Mouse (Mus musculus): ENCODE results near the gene Gsk3a. TPM values are rescaled to one million over a fixed set of nuclear protein-coding genes. Genes with fewer than 3 reads are reported as not detected.
A peak's percentile ranks its signal among the peaks of the same experiment; 100 is the strongest.
"Not testable (repeated sequence)": the region's sequence is repeated elsewhere in the genome, so short reads cannot be mapped to it uniquely, and the experiment has no call there.

The Gsk3a gene
- polyA plus RNA-seq, 1 experiment = 87.3 TPM

DNA sequence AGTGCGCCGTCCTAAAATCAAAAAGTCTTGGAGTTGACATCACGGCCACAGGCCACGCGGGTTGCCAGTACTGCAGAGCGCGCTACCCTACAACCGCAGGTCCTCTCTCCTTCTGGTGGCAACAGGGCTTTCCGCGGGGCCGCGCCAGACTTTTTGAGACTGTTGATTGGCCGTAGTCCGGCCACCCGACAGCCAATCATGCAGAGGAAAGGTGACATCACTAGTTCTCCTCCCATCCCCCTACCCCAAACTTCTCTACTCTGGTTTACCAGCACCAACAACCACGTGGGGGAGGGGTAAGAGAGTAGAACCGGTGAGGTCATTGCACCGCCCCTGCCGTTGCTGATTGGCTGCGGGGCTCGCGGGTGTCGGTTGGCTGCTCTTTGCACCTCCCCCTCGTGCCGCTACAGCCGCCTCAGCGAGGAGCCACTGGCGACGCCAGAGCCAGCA is 29.7 kb upstream of the Gsk3a start, which contains the start of gene Cic:
Gene Cic, plus strand, starts transcription at position 404 of the 450 bp plus-strand sequence.
- no peaks in the 10 kb centered on the region for H3K36me3 ChIP-seq (ENCODE audit: control insufficient read depth, insufficient read depth)
- peak; percentile 71 for TF ChIP-seq MAX (IDR thresholded peaks at IDR 0.05)
- peak; percentile 64 for TF ChIP-seq USF1 (IDR thresholded peaks at IDR 0.05; ENCODE audit: low read depth)
- no peak for TF ChIP-seq MYOD1 (IDR thresholded peaks at IDR 0.05; ENCODE audit: control insufficient read depth, insufficient read length, low read depth)
- H3ac ChIP-seq (ENCODE audit: control insufficient read depth, insufficient read length, low read depth) = peak within 1 kb of the TSS; percentile 77

DNA sequence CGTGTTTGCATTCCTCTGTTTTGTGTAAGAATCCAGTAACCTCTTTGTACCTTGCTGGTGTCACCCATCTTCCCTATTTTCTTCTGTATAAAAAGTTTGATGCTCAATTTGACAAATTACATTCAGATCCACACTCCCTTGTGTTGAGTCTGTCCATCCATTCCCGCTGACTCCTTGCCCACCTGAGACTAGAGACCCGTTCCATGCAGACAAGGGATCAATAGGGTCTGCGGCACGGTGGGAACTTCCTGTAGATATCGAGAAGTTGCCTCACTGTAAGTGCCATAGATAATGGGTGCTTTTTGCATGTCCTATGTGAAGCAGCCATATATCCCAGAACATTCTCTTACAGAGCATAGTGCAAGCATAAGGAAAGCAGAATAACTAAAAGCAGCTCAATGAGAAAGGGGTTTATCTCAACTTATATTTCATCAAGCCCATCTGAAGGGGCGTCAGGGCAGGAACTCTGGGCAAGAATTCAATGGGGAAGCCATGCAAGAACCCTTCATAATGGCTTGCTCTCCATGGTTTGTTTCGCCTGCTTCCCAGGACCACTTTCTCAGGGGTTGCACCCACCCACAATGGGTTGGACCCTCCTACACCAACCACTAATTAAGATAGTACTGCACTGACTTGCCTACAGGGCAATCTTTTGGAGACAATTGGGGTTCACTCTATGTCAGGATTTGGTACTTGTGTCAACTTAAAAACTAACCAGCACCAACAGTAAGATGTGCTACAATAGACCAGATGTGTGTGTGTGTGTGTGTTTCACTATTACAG is 28.7 kb upstream of the Gsk3a start:
- H3K27me3 ChIP-seq (ENCODE audit: control insufficient read depth, insufficient read depth, insufficient read length) = no peaks in the 10 kb centered on the region
- no peak overlapping the region for H3K4me3 ChIP-seq (ENCODE audit: insufficient read depth, poor library complexity, severe bottlenecking)
- H3K79me3 ChIP-seq (ENCODE audit: low read depth) = peaks cover 3% of the 10 kb centered on the region
- TF ChIP-seq CTCF (IDR thresholded peaks at IDR 0.05; ENCODE audit: control insufficient read depth, insufficient read depth, insufficient read length) (no peak), MYOG (IDR thresholded peaks at IDR 0.05; ENCODE audit: control insufficient read depth, extremely low read depth, insufficient read length) (no peak), CEBPB (IDR thresholded peaks at IDR 0.05; ENCODE audit: low read depth) (no peak), USF1 (IDR thresholded peaks at IDR 0.05; ENCODE audit: low read depth) (no peak), MYOD1 (IDR thresholded peaks at IDR 0.05; ENCODE audit: control insufficient read depth, insufficient read length, low read depth) (no peak), MAX (IDR thresholded peaks at IDR 0.05) (no peak), FOSL1 (IDR thresholded peaks at IDR 0.05; ENCODE audit: insufficient read depth, low read length, poor library complexity, severe bottlenecking) (no peak)
- H3K79me2 ChIP-seq (ENCODE audit: control insufficient read depth, insufficient read depth) = no peaks in the 10 kb centered on the region
- H3K36me3 ChIP-seq (ENCODE audit: control insufficient read depth, insufficient read depth) = no peaks in the 10 kb centered on the region
- no peak overlapping the region for H3ac ChIP-seq (ENCODE audit: control insufficient read depth, insufficient read length, low read depth)

More for the DNA sequence above, 29.7 kb upstream of the Gsk3a start, which contains the start of gene Cic:
- Histone ChIP-seq H3K27me3 (ENCODE audit: control insufficient read depth, insufficient read depth, insufficient read length) (no peaks in the 10 kb centered on the region), H3K79me2 (ENCODE audit: control insufficient read depth, insufficient read depth) (no peaks in the 10 kb centered on the region), H3K79me3 (ENCODE audit: low read depth) (peaks cover 3% of the 10 kb centered on the region), H3K4me3 (ENCODE audit: insufficient read depth, poor library complexity, severe bottlenecking) (peak within 1 kb of the TSS; percentile 49)

DNA sequence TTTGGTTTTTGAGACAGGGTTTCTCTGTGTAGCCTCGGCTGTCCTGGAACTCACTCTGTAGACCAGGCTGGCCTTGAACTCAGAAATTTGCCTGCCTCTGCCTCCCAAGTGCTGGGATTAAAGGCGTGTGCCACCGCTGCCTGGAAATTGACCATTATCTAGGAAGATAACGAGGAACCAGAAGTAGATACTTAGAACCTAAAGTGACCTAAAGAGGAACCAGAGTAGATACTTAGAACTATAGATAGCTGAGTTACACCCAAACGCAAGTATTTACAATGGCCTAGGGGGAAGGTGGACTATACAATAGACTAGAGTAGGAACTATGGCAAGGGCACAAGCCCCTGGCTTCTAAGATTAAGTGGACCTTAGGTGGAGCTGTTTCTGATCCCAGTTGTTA is 28.1 kb upstream of the Gsk3a start:
- not testable (repeated sequence) for H3K4me3 ChIP-seq (ENCODE audit: insufficient read depth, poor library complexity, severe bottlenecking); H3ac ChIP-seq (ENCODE audit: control insufficient read depth, insufficient read length, low read depth); H3K27me3 ChIP-seq (ENCODE audit: control insufficient read depth, insufficient read depth, insufficient read length); H3K36me3 ChIP-seq (ENCODE audit: control insufficient read depth, insufficient read depth); H3K79me3 ChIP-seq (ENCODE audit: low read depth); H3K79me2 ChIP-seq (ENCODE audit: control insufficient read depth, insufficient read depth)

- Histone ChIP-seq H3K4me3 (ENCODE audit: insufficient read depth, poor library complexity, severe bottlenecking) (no peak overlapping the region), H3K36me3 (ENCODE audit: control insufficient read depth, insufficient read depth) (no peaks in the 10 kb centered on the region), H3K79me3 (ENCODE audit: low read depth) (peaks cover under 1% of the 10 kb centered on the region), H3K27me3 (ENCODE audit: control insufficient read depth, insufficient read depth, insufficient read length) (no peaks in the 10 kb centered on the region), H3K79me2 (ENCODE audit: control insufficient read depth, insufficient read depth) (no peaks in the 10 kb centered on the region), H3ac (ENCODE audit: control insufficient read depth, insufficient read length, low read depth) (no peak overlapping the region)
- TF ChIP-seq MYOG (IDR thresholded peaks at IDR 0.05; ENCODE audit: control insufficient read depth, extremely low read depth, insufficient read length) = no peak
- no peak for TF ChIP-seq FOSL1 (IDR thresholded peaks at IDR 0.05; ENCODE audit: insufficient read depth, low read length, poor library complexity, severe bottlenecking)
- no peak for TF ChIP-seq CTCF (IDR thresholded peaks at IDR 0.05; ENCODE audit: control insufficient read depth, insufficient read depth, insufficient read length)
- no peak for TF ChIP-seq USF1 (IDR thresholded peaks at IDR 0.05; ENCODE audit: low read depth)
- no peak for TF ChIP-seq MAX (IDR thresholded peaks at IDR 0.05)
- TF ChIP-seq CEBPB (IDR thresholded peaks at IDR 0.05; ENCODE audit: low read depth) = no peak
- TF ChIP-seq MYOD1 (IDR thresholded peaks at IDR 0.05; ENCODE audit: control insufficient read depth, insufficient read length, low read depth) = no peak
Observed at GRCm38 (mm10) chr7:25263968-25264870, 26.6 kb upstream of the Gsk3a start.

DNA sequence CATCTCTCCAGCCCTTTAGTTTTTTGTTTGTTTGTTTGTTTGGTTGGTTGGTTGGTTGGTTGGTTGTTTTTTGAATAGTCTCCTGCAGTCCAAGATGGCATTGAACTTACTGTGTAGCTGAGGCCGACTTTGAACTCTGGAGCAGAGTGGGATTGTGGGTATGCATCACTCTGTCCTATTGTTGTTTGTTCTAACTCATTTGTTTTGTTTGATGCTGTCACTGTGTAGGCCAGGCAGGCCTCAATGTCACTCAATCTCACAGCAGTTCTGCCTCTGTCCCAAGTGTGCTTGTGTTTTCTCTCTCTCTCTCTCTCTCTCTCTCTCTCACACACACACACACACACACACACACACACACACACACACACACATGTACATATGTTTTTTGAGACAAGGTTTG is 24.2 kb upstream of the Gsk3a start:
- Histone ChIP-seq H3K4me3 (ENCODE audit: insufficient read depth, poor library complexity, severe bottlenecking) (no peak overlapping the region), H3K36me3 (ENCODE audit: control insufficient read depth, insufficient read depth) (no peaks in the 10 kb centered on the region), H3K27me3 (ENCODE audit: control insufficient read depth, insufficient read depth, insufficient read length) (no peaks in the 10 kb centered on the region), H3ac (ENCODE audit: control insufficient read depth, insufficient read length, low read depth) (no peak overlapping the region), H3K79me3 (ENCODE audit: low read depth) (no peaks in the 10 kb centered on the region), H3K79me2 (ENCODE audit: control insufficient read depth, insufficient read depth) (no peaks in the 10 kb centered on the region)
- TF ChIP-seq FOSL1 (IDR thresholded peaks at IDR 0.05; ENCODE audit: insufficient read depth, low read length, poor library complexity, severe bottlenecking) (no peak), MYOD1 (IDR thresholded peaks at IDR 0.05; ENCODE audit: control insufficient read depth, insufficient read length, low read depth) (no peak), MAX (IDR thresholded peaks at IDR 0.05) (no peak), USF1 (IDR thresholded peaks at IDR 0.05; ENCODE audit: low read depth) (no peak), CEBPB (IDR thresholded peaks at IDR 0.05; ENCODE audit: low read depth) (no peak), MYOG (IDR thresholded peaks at IDR 0.05; ENCODE audit: control insufficient read depth, extremely low read depth, insufficient read length) (no peak), CTCF (IDR thresholded peaks at IDR 0.05; ENCODE audit: control insufficient read depth, insufficient read depth, insufficient read length) (no peak)
